Mouse (Mus musculus) embryo, embryonic 9.5 days (tissue): Measurements from ENCODE around the gene Plcxd1.
"Not testable (repeated sequence)": the region's sequence is repeated elsewhere in the genome, so short reads cannot be mapped to it uniquely, and the experiment has no call there.

ENCODE experiments used
- DNase-seq: peaks from one replicate; pipeline ENCODE4 v3.0.0-alpha.2; 2017; ENCODE audit errors: extremely low spot score

Gene Plcxd1

DNA sequence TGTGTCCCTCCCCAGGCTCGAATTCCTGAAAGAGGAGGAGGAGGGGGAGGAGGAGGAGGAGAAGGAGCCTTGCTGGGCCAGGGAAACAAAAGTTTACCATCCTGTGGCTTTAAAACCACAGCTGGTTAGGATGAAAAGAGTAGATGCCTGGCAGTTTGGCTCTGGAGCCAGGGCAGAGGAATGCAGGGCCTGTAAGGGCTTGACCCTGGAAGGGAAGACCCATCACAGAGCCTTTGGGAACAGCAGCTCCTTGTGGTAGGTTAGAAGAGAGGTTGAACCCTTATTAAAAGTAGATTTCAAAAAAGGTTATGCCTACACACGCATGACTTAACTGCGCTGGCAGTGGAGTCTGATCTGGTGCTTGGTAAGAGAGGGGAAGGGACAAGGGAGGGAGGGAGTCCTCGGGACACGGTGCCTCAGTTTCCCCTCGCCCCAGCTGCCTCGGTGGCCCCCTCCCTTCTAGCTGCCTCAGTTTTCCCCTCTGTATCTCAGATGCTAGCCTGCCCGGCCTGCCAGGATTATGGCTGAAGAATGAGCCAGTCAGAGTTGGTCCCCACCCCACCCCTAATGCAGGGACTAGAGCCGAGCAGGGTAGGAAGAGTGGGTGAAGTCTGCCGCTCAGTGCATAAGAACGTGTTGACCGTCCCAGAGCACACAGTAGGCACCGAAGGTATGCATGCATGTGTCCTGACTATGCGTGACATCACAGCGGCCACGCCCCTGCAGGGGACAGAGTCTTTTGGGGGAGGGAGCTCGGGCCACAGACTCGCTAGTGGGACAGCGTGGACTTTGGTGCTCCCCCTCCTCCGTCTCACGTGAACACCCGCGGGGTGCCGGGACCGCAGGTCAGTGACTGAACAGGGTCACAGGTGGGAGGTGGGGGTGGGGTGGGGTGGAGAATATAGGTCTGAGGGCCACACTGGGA is at the start of gene Plcxd1:
TSS of gene Plcxd1 (plus strand) at position 314 of the 925 bp plus-strand sequence.
- peak; percentile 44 for DNase-seq

DNA sequence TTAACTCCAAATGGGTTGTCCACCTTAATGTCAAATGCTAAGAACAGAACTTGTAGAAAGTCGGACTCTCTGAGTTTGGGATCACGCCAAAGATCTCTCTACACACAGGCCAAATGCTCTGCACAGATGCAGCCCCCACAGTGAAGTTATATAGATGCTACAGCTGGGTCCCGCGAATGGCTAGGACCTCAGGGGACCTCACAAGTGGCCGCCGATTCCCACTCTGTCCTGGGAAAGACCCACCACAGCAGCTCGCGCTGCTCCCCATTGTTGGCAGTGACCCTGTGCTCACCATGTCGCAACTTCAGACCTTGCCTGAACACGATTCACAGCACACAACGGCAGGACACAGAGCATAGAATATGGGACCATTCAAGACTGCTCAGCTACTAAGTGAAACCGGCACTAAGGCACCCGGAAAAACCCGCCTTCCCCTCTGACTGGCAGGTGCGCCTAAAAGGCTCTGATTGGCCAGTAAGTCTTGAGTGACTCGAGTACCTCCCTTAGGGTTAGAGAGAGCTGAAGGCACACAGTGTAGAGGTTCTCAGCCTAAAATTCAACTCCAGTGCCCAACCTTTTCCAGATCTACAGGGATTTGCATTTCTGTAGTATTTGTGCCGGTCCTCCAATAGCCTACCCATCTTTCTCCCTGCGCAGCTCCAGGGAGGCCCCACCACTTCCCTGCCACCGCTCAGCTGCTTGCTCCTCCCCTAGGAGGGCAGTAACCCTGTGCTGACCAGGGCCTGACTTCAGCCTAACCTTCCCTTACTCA is 41.9 kb upstream of the Plcxd1 start:
- peak; percentile 81 for DNase-seq

DNA sequence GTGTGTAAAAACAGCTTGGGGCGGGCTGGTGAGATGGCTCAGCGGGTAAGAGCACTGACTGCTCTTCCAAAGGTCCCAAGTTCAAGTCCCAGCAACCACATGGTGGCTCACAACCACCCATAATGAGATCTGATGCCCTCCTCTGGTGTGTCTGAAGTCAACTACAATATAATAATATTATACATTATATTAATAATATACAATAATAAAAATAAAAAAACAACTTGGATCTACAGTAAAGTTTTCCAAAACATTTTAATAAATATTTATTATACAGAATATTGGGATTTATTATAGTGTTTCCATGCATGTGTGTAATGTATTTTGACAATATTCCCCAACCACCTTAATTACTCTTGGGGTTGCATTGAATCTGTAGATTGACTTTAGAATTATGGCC is 27.4 kb upstream of the Plcxd1 start, which contains the start of gene Gm17655:
TSS of gene Gm17655 (minus strand) at position 101 of the 400 bp plus-strand sequence.
- not testable (repeated sequence) for DNase-seq

GRCm38 (mm10) chr5:110082961-110083360 is 16.8 kb upstream of the Plcxd1 start:
- no peak for DNase-seq

GRCm38 (mm10) chr5:110086161-110086866 is 13.5 kb upstream of the Plcxd1 start:
- DNase-seq: no peak

- no peak for DNase-seq
Observed at GRCm38 (mm10) chr5:110091546-110091945, 8.2 kb upstream of the Plcxd1 start.

GRCm38 (mm10) chr5:110094030-110094846 is 5.5 kb upstream of the Plcxd1 start, which contains the start of gene Gm35315:
Gene Gm35315 (minus strand): TSS chr5:110094420.
- peak; percentile 85 for DNase-seq

GRCm38 (mm10) chr5:110094847-110095213 is 4.9 kb upstream of the Plcxd1 start:
- no peak for DNase-seq

DNA sequence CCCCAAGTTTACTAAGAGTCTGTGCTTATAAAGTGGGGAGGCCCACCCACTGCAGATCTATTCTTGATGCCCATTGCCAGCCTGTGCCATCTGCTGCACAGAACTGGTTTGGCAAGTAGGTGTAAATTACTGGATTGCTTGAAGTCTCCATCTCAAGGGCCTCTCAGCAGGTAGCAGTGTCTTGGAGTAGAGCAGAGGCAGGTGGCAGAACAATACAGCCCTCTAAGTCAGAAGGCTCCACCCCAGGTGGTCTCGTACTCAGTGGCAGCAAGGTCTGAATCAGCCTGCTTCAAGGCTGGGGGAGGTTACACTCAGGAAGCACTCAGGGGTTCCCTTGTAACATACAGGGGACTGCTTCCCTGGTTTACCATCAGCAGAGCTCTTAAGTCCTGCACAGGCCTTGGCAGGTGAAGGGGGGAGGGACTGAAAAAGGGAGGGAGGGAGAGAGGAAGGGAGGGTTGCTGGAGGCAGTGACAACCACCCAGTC is 735 bp upstream of the Plcxd1 start:
- DNase-seq: no peak

GRCm38 (mm10) chr5:110100921-110101631 is 1.3 kb downstream of the Plcxd1 start:
- DNase-seq: peak; percentile 45

GRCm38 (mm10) chr5:110101716-110102347 is 2.1 kb downstream of the Plcxd1 start:
- peak; percentile 48 for DNase-seq

GRCm38 (mm10) chr5:110102429-110102828 is 2.7 kb downstream of the Plcxd1 start:
- DNase-seq: no peak

GRCm38 (mm10) chr5:110102853-110103625 is 3.3 kb downstream of the Plcxd1 start:
- DNase-seq: no peak

DNA sequence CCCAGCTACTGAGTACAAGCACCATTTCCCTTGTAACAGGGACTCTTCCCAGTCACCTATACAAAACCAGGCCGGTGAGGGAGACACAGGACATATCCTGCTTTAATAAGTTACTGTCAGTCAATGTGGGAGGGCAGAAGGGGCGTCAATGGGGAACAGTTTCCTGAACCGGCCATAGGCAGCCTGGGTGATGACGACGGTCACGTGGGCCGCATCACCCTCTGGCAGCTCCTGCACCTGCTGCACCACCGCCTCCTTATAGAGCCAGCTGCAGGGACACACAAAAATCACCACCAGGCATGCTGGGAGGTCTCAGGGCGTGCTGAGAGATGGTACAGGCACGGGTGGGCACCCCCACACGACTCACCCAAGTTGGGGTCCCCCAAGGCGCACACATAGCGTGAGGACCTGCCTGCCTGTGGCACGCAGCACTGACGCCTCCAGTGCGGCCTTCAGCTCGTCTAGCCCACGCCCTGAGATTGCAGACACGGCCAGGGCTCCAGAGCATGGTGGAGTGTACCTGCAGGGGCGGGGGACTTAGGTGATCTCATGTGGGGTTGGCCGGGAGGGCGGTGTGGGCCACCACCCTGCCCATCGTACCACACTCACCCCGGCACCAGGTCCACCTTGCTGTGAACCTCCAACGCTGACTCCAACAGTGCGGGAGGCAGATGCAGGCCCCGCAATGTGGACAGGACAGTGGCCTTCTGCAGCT is 4.3 kb downstream of the Plcxd1 start:
- DNase-seq: no peak

- DNase-seq: no peak
Observed at GRCm38 (mm10) chr5:110104616-110105380, 5.0 kb downstream of the Plcxd1 start.

- no peak for DNase-seq
Observed at GRCm38 (mm10) chr5:110106140-110106871, 6.5 kb downstream of the Plcxd1 start.
